14 mouse cellular contexts compared by ENCODE assay signal in genomic region chr11:111904086-111904485, GRCm38 (mm10).
DNase-seq lines count a peak whose midpoint lies in the region; ATAC-seq lines count a peak whose summit lies in the region.
"Had no signal": no experiment of that assay in that cellular context is flagged by ENCODE, and none has a peak within 500 bp of the region (broad histone marks: within the 10 kb centered on the region; RNA-seq: fewer than 3 reads in every experiment).

No protein-coding gene starts in this region.

- peak; percentile 68 for DNase-seq in hindbrain, embryonic 14.5 days (ENCODE audit: low spot score)
- DNase-seq in limb, embryonic 11.5 days (ENCODE audit: low spot score) = peak; percentile 30
- DNase-seq in limb, embryonic 10.5 days (ENCODE audit: low spot score) = no peak
- peak; percentile 21 for DNase-seq in NIH3T3 (ENCODE audit: low read depth)
- DNase-seq in forelimb bud, embryonic 11.5 days (ENCODE audit: low read depth, low spot score) = peak; percentile 23
- DNase-seq: cerebellum, adult 11 months; thymus, adult 18-20 months had no signal

- H3K4me3 ChIP-seq in hindbrain, embryonic 14.5 days (replicated peaks; ENCODE audit: low read length) = no peak overlapping the region
- H3K4me3 ChIP-seq in hindbrain, embryonic 12.5 days = no peak overlapping the region
- no peak overlapping the region for H3K4me3 ChIP-seq in limb, embryonic 11.5 days (ENCODE audit: low read depth, low read length)
- no peak overlapping the region for H3K4me3 ChIP-seq in limb, embryonic 10.5 days
- H3K4me3 ChIP-seq: heart, embryonic 13.5 days; limb, embryonic 15.5 days; neural tube, embryonic 13.5 days had no signal

- H3K9ac ChIP-seq in hindbrain, embryonic 14.5 days = no peak overlapping the region
- H3K9ac ChIP-seq in hindbrain, embryonic 12.5 days = no peak overlapping the region
- H3K9ac ChIP-seq in limb, embryonic 11.5 days (ENCODE audit: low read length) = no peak overlapping the region
- H3K9ac ChIP-seq: heart, embryonic 13.5 days; limb, embryonic 15.5 days; neural tube, embryonic 13.5 days had no signal

- no peaks in the 10 kb centered on the region for H3K9me3 ChIP-seq in hindbrain, embryonic 14.5 days (ENCODE audit: control insufficient read depth, low read length)
- H3K9me3 ChIP-seq in hindbrain, embryonic 12.5 days (replicated peaks) = no peaks in the 10 kb centered on the region
- no peaks in the 10 kb centered on the region for H3K9me3 ChIP-seq in limb, embryonic 11.5 days (ENCODE audit: control insufficient read depth, low read length)
- H3K9me3 ChIP-seq in limb, embryonic 10.5 days (replicated peaks) = no peaks in the 10 kb centered on the region
- H3K9me3 ChIP-seq: heart, embryonic 13.5 days; limb, embryonic 15.5 days; neural tube, embryonic 13.5 days had no signal

- 72% methylated on average over 4 of the region's 4 CpGs for WGBS in hindbrain, embryonic 14.5 days
- WGBS in hindbrain, embryonic 12.5 days = 73% methylated on average over 4 of the region's 4 CpGs
- WGBS in limb, embryonic 11.5 days = 74% methylated on average over 4 of the region's 4 CpGs
- WGBS in limb, embryonic 10.5 days = 85% methylated on average over 4 of the region's 4 CpGs

- H3K36me3 ChIP-seq in hindbrain, embryonic 14.5 days (replicated peaks; ENCODE audit: control insufficient read depth, insufficient read depth) = no peaks in the 10 kb centered on the region
- no peaks in the 10 kb centered on the region for H3K36me3 ChIP-seq in hindbrain, embryonic 12.5 days
- no peaks in the 10 kb centered on the region for H3K36me3 ChIP-seq in limb, embryonic 11.5 days (ENCODE audit: control insufficient read depth, insufficient read depth, low read length)
- no peaks in the 10 kb centered on the region for H3K36me3 ChIP-seq in limb, embryonic 10.5 days
- H3K36me3 ChIP-seq: heart, embryonic 13.5 days; limb, embryonic 15.5 days; neural tube, embryonic 13.5 days had no signal

- no peaks in the 10 kb centered on the region for H3K27me3 ChIP-seq in hindbrain, embryonic 14.5 days (ENCODE audit: control insufficient read depth, insufficient read depth, low read length)
- no peaks in the 10 kb centered on the region for H3K27me3 ChIP-seq in hindbrain, embryonic 12.5 days
- H3K27me3 ChIP-seq in limb, embryonic 11.5 days (ENCODE audit: control insufficient read depth, insufficient read depth, low read length) = no peaks in the 10 kb centered on the region
- no peaks in the 10 kb centered on the region for H3K27me3 ChIP-seq in limb, embryonic 10.5 days (ENCODE audit: low read depth, poor library complexity, severe bottlenecking)
- H3K27me3 ChIP-seq: heart, embryonic 13.5 days; limb, embryonic 15.5 days; neural tube, embryonic 13.5 days had no signal

- no peak overlapping the region for H3K4me2 ChIP-seq in hindbrain, embryonic 14.5 days (replicated peaks)
- no peak overlapping the region for H3K4me2 ChIP-seq in hindbrain, embryonic 12.5 days (replicated peaks)
- H3K4me2 ChIP-seq in limb, embryonic 11.5 days (ENCODE audit: low read depth, severe bottlenecking) = no peak overlapping the region
- H3K4me2 ChIP-seq: heart, embryonic 13.5 days; limb, embryonic 15.5 days; neural tube, embryonic 13.5 days had no signal

- H3K4me1 ChIP-seq in hindbrain, embryonic 14.5 days (replicated peaks; ENCODE audit: control insufficient read depth, insufficient read depth, low read length) = no peaks in the 10 kb centered on the region
- no peaks in the 10 kb centered on the region for H3K4me1 ChIP-seq in hindbrain, embryonic 12.5 days
- no peaks in the 10 kb centered on the region for H3K4me1 ChIP-seq in limb, embryonic 11.5 days (ENCODE audit: control insufficient read depth, insufficient read depth, low read length)
- H3K4me1 ChIP-seq in limb, embryonic 10.5 days = no peaks in the 10 kb centered on the region
- H3K4me1 ChIP-seq: heart, embryonic 13.5 days; limb, embryonic 15.5 days; neural tube, embryonic 13.5 days had no signal

- ATAC-seq in hindbrain, embryonic 14.5 days (ENCODE audit: low FRiP score) = no peak
- ATAC-seq in hindbrain, embryonic 12.5 days (ENCODE audit: low FRiP score) = no peak
- no peak for ATAC-seq in limb, embryonic 11.5 days (ENCODE audit: insufficient number of reproducible peaks, low FRiP score, low TSS enrichment, low read depth)
- ATAC-seq in CD4-positive, CD25-positive, alpha-beta regulatory T cell, adult 4 months = no peak
- no peak for ATAC-seq in megakaryocyte-erythroid progenitor cell, adult 5-6 weeks (replicated peaks; ENCODE audit: low FRiP score, low TSS enrichment, poor library complexity, severe bottlenecking)
- ATAC-seq: inflammation-experienced regulatory T-cells, adult 6 months had no signal

- H3K27ac ChIP-seq in hindbrain, embryonic 14.5 days = no peak overlapping the region
- no peak overlapping the region for H3K27ac ChIP-seq in hindbrain, embryonic 12.5 days
- no peak overlapping the region for H3K27ac ChIP-seq in limb, embryonic 11.5 days (replicated peaks; ENCODE audit: low read depth, low read length)
- no peak overlapping the region for H3K27ac ChIP-seq in limb, embryonic 10.5 days
- H3K27ac ChIP-seq: heart, embryonic 13.5 days; limb, embryonic 15.5 days; neural tube, embryonic 13.5 days had no signal
